Mouse (Mus musculus): ENCODE measurements around the gene Iqgap1.

GRCm38 (mm10) chr7:80778958-80779669, 46.7 kb downstream of the Iqgap1 start:
- TF ChIP-seq CTCF (IDR thresholded peaks at IDR 0.05; ENCODE audit: low read depth) (no peak; the same call in 1 of the 2 replicates), EP300 (optimal IDR thresholded peaks at IDR 0.05) (peak; percentile 84)

All from stomach, postnatal 0 days (tissue).